Mouse (Mus musculus) B cell, adult 2 months (primary cell): ENCODE results near the gene Hoxb2.
A peak's percentile ranks its signal among the peaks of the same experiment; 100 is the strongest.

Source experiments
- DNase-seq, 2 experiments: peaks; one replicate each; pipeline ENCODE4 v3.0.0; 2022

Hoxb2 gene

GRCm38 (mm10) chr11:96350341-96350624 is at the start of gene Hoxb2:
Hoxb2 (plus strand) TSS chr11:96350525.
- DNase-seq: no peak

- DNase-seq: no peak
These were observed 49.3 kb upstream of the Hoxb2 start for GRCm38 (mm10) chr11:96301064-96301431.

GRCm38 (mm10) chr11:96301837-96302236 is 48.5 kb upstream of the Hoxb2 start:
- DNase-seq: no peak

GRCm38 (mm10) chr11:96302381-96303150 is 47.8 kb upstream of the Hoxb2 start:
- no peak for DNase-seq

- DNase-seq: peak; percentile 77 to 78
These were observed 46.9 kb upstream of the Hoxb2 start, which contains the start of gene Hoxb5 for GRCm38 (mm10) chr11:96303151-96304099. Hoxb5 (plus strand) TSS chr11:96303336.

- no peak for DNase-seq
These were observed 45.7 kb upstream of the Hoxb2 start for GRCm38 (mm10) chr11:96304381-96305195.

- DNase-seq: no peak
These were observed 44.7 kb upstream of the Hoxb2 start for GRCm38 (mm10) chr11:96305505-96306182.

- no peak for DNase-seq
These were observed 44.0 kb upstream of the Hoxb2 start for GRCm38 (mm10) chr11:96306183-96306907.

- no peak for DNase-seq
These were observed 43.4 kb upstream of the Hoxb2 start for GRCm38 (mm10) chr11:96306908-96307269.

- DNase-seq: no peak
These were observed 41.6 kb upstream of the Hoxb2 start for GRCm38 (mm10) chr11:96308763-96309162.

GRCm38 (mm10) chr11:96309288-96309687 is 41.0 kb upstream of the Hoxb2 start:
- DNase-seq: no peak

- no peak for DNase-seq
These were observed 40.0 kb upstream of the Hoxb2 start for GRCm38 (mm10) chr11:96310183-96310938.

- no peak for DNase-seq
These were observed 39.2 kb upstream of the Hoxb2 start for GRCm38 (mm10) chr11:96311097-96311496.

- peak; percentile 60 to 63 for DNase-seq
These were observed 38.6 kb upstream of the Hoxb2 start for GRCm38 (mm10) chr11:96311520-96312417.

- DNase-seq: no peak
These were observed 37.2 kb upstream of the Hoxb2 start for GRCm38 (mm10) chr11:96313134-96313533.

GRCm38 (mm10) chr11:96313806-96314428 is 36.4 kb upstream of the Hoxb2 start:
- no peak for DNase-seq

GRCm38 (mm10) chr11:96314671-96315343 is 35.5 kb upstream of the Hoxb2 start:
- peak; percentile 27 to 30 for DNase-seq

GRCm38 (mm10) chr11:96315344-96315681 is 35.0 kb upstream of the Hoxb2 start:
- DNase-seq: no peak
